Mouse (Mus musculus): ENCODE measurements around the gene Srp54c.
"Not testable (repeated sequence)": the region's sequence is repeated elsewhere in the genome, so short reads cannot be mapped to it uniquely, and the experiment has no call there.

DNA sequence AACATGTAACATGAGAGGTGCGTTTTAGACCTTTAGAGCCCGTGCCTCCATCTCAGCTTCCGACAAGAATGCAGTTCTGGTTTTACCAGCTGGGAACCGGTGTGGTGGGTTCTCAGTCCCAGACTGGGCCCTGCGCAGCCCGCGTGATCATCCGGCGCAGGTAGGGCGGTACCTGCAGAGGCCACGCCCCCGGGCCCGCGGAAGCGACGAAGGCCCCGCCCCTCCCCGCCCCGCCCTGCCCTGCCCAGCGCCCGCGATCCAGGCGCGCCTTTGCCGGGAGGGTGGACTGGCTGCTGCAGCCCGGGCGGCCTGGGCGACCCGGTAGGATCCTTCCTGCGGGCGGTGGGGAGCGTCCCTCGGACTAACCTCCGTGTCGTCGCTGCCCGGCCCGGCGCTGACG, 30.7 kb upstream of the Srp54c start, which contains the start of gene 1700047I17Rik2:
- TF ChIP-seq CTCF (IDR thresholded peaks at IDR 0.05; ENCODE audit: borderline replicate concordance, extremely low read depth, insufficient read depth, insufficient read length); POLR2A (IDR thresholded peaks at IDR 0.05; ENCODE audit: borderline replicate concordance, extremely low read depth, insufficient read depth, insufficient read length, poor library complexity, severe bottlenecking): not testable (repeated sequence)
